Mouse (Mus musculus): ENCODE results near the gene Gm10234.

DNA sequence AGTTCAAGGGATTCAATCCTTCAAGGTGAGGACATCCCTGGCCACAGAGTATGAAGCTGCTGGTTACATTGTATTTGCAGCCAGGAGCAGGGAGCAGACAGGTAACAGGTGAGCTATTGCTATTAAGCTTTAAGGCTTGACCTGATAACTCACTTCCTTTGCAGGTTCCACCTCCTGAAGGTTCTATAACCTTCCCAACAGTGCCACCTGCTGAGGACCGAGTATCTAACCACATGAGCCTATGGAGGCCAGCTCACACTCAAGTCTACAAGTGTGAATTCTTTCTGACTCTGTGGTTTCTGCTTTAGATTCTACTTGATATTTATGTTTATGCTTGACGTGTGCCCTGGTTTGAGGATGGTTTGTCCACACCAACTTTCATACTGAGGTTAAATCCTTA, 21.3 kb upstream of the Gm10234 start:
- TF ChIP-seq CTCF (IDR thresholded peaks at IDR 0.05; ENCODE audit: borderline replicate concordance, control insufficient read depth, extremely low read depth, insufficient read depth, low read length, poor library complexity) (no peak), POLR2A (IDR thresholded peaks at IDR 0.05; ENCODE audit: control insufficient read depth, extremely low read depth, insufficient read depth, low read length, poor library complexity) (no peak)
